Mouse (Mus musculus): ENCODE data around the gene Cacnb4.

GRCm38 (mm10) chr2:52628186-52628585 is 48.4 kb downstream of the Cacnb4 start:
- no peak for TF ChIP-seq CTCF (IDR thresholded peaks at IDR 0.05; ENCODE audit: low read depth, low read length)
- TF ChIP-seq POLR2A (IDR thresholded peaks at IDR 0.05; ENCODE audit: insufficient read depth, low read length) = no peak

Measured in ES-Bruce4 (cell line).